Mouse (Mus musculus) neural tube, embryonic 11.5 days (tissue): ENCODE results near the gene Siae. TPM values are rescaled to one million over a fixed set of nuclear protein-coding genes. Genes with fewer than 3 reads are reported as not detected.

ENCODE experiments used
- ATAC-seq: fragments of 200-750 bp; cut with Nextera tagmentation; 2 replicates; pipeline ENCODE4 v1.8.0; 2017; ENCODE audit warnings: moderate number of reproducible peaks, mild to moderate bottlenecking, moderate TSS enrichment, moderate library complexity; ENCODE audit not compliant: insufficient read depth, low FRiP score, low TSS enrichment
- DNase-seq: peaks from one replicate; pipeline ENCODE4 v3.0.0-alpha.2; 2015; ENCODE audit warnings: low spot score
- H3K27ac ChIP-seq: fragments of 300-500 bp; sonication (generic); 2 replicates; pipeline ENCODE4 v1.5.1; 2014; ENCODE audit warnings: low read depth, mild to moderate bottlenecking, low read length
- H3K27me3 ChIP-seq: fragments of 300-500 bp; sonication (generic); 2 replicates; pipeline ENCODE4 v1.6.1; 2014; ENCODE audit warnings: mild to moderate bottlenecking, low read length, mixed read lengths; ENCODE audit not compliant: control insufficient read depth, insufficient read depth
- H3K36me3 ChIP-seq: fragments of 300-500 bp; sonication (generic); 2 replicates; pipeline ENCODE4 v1.6.1; 2014; ENCODE audit warnings: mild to moderate bottlenecking, low read length, moderate library complexity, mixed read lengths; ENCODE audit not compliant: control insufficient read depth, insufficient read depth
- H3K4me1 ChIP-seq: fragments of 300-500 bp; sonication (generic); 2 replicates; pipeline ENCODE4 v1.6.1; 2014; ENCODE audit warnings: low read length, mixed read lengths; ENCODE audit not compliant: control insufficient read depth, insufficient read depth
- H3K4me2 ChIP-seq: fragments of 300-500 bp; sonication (generic); 2 replicates; pipeline ENCODE4 v1.6.1; 2014; ENCODE audit warnings: low read depth, mild to moderate bottlenecking, moderate library complexity
- H3K4me3 ChIP-seq: fragments of 300-500 bp; sonication (generic); 2 replicates; pipeline ENCODE4 v1.5.1; 2014; ENCODE audit warnings: low read depth, low read length
- H3K9ac ChIP-seq: fragments of 300-500 bp; sonication (generic); 2 replicates; pipeline ENCODE4 v1.6.1; 2014; ENCODE audit warnings: mild to moderate bottlenecking, low read length
- H3K9me3 ChIP-seq: fragments of 300-500 bp; sonication (generic); 2 replicates; pipeline ENCODE4 v1.6.1; 2016; ENCODE audit warnings: low read length; ENCODE audit not compliant: control insufficient read depth
- WGBS: fragments of 180-500 bp; shearing (Covaris S2); extraction: QIAGEN DNeasy Blood & Tissue Kit; methylation state at CpG from one replicate; pipeline ENCODE4 v1.1.7; 2014; 5-methylcytosine and 5-hydroxymethylcytosine counted together
- polyA plus RNA-seq: library from polyadenylated mRNA; unstranded; fragments of >200 nt; fragmentation: Nextera tagmentation; extraction: Ambion mirVana; gene quantifications from 2 replicates; pipeline ENCODE4 v1.2.1, GENCODE M21; 2014

The Siae gene
- polyA plus RNA-seq, 1 experiment from 2014 or later: 9.0 TPM

GRCm38 (mm10) chr9:37526443-37527395, 28.8 kb upstream of the Siae start:
- no peak for ATAC-seq
- H3K27ac ChIP-seq: no peak overlapping the region
- no peak overlapping the region for H3K4me3 ChIP-seq

GRCm38 (mm10) chr9:37527396-37528224, 27.9 kb upstream of the Siae start, which contains the start of gene Esam:
Gene Esam, plus strand, starts transcription at chr9:37528078.
- H3K9ac ChIP-seq: no peak within 1 kb of the TSS
- H3K4me3 ChIP-seq: peak within 1 kb of the TSS; percentile 15; the same call in 1 of the 2 replicates
- no peaks in the 10 kb centered on the region for H3K9me3 ChIP-seq
- no peak within 1 kb of the TSS for H3K27ac ChIP-seq
- WGBS: 4% methylated on average over 41 of the region's 41 CpGs
- ATAC-seq (no peak), DNase-seq (peak; percentile 35)
- peak within 1 kb of the TSS; percentile 16; the same call in 1 of the 2 replicates for H3K4me2 ChIP-seq
- H3K27me3 ChIP-seq: peaks cover 62% of the 10 kb centered on the region
- peaks cover 21% of the 10 kb centered on the region for H3K4me1 ChIP-seq
- H3K36me3 ChIP-seq: peaks cover 9% of the 10 kb centered on the region

More at GRCm38 (mm10) chr9:37526443-37527395, 28.8 kb upstream of the Siae start:
- Histone ChIP-seq H3K4me1 (peaks cover 21% of the 10 kb centered on the region), H3K9ac (no peak overlapping the region), H3K36me3 (peaks cover 9% of the 10 kb centered on the region), H3K9me3 (no peaks in the 10 kb centered on the region), H3K27me3 (peaks cover 57% of the 10 kb centered on the region), H3K4me2 (no peak overlapping the region)
- WGBS: 23% methylated on average over 21 of the region's 21 CpGs
- no peak for DNase-seq

- Histone ChIP-seq H3K4me3 (peak overlapping the region; percentile 10; the same call in 1 of the 2 replicates), H3K27ac (no peak overlapping the region), H3K4me2 (no peak overlapping the region), H3K27me3 (peaks cover 62% of the 10 kb centered on the region), H3K4me1 (peaks cover 21% of the 10 kb centered on the region), H3K9ac (no peak overlapping the region), H3K9me3 (no peaks in the 10 kb centered on the region), H3K36me3 (peaks cover 4% of the 10 kb centered on the region)
- 21% methylated on average over 9 of the region's 9 CpGs for WGBS
- ATAC-seq (no peak), DNase-seq (no peak)
Observed at GRCm38 (mm10) chr9:37528225-37528970, 27.1 kb upstream of the Siae start.

- Histone ChIP-seq H3K4me1 (peaks cover 21% of the 10 kb centered on the region), H3K4me3 (peak overlapping the region; percentile 24), H3K4me2 (peak overlapping the region; percentile 44), H3K36me3 (no peaks in the 10 kb centered on the region), H3K27ac (no peak overlapping the region), H3K27me3 (peaks cover 62% of the 10 kb centered on the region), H3K9ac (peak overlapping the region; percentile 26), H3K9me3 (no peaks in the 10 kb centered on the region)
- WGBS: under 1% methylated on average over 32 of the region's 32 CpGs
- ATAC-seq: no peak
- peak; percentile 51 for DNase-seq
Observed at GRCm38 (mm10) chr9:37530031-37530887, 25.2 kb upstream of the Siae start.

GRCm38 (mm10) chr9:37530888-37531705, 24.4 kb upstream of the Siae start:
- no peaks in the 10 kb centered on the region for H3K9me3 ChIP-seq
- H3K4me3 ChIP-seq: peak overlapping the region; percentile 24
- DNase-seq (peak; percentile 65), ATAC-seq (peak; percentile 71)
- H3K9ac ChIP-seq: peak overlapping the region; percentile 26; the same call in 1 of the 2 replicates
- peak overlapping the region; percentile 44 for H3K4me2 ChIP-seq
- peaks cover 60% of the 10 kb centered on the region for H3K27me3 ChIP-seq
- WGBS: under 1% methylated on average over 31 of the region's 31 CpGs
- peaks cover 21% of the 10 kb centered on the region for H3K4me1 ChIP-seq
- no peak overlapping the region for H3K27ac ChIP-seq
- H3K36me3 ChIP-seq: no peaks in the 10 kb centered on the region

GRCm38 (mm10) chr9:37536851-37537250, 18.6 kb upstream of the Siae start:
- no peaks in the 10 kb centered on the region for H3K36me3 ChIP-seq
- DNase-seq (no peak), ATAC-seq (no peak)
- peaks cover 4% of the 10 kb centered on the region; the same call in 1 of the 2 replicates for H3K27me3 ChIP-seq
- H3K27ac ChIP-seq: no peak overlapping the region
- no peak overlapping the region for H3K4me2 ChIP-seq
- H3K9ac ChIP-seq: no peak overlapping the region
- WGBS: 81% methylated on average over 4 of the region's 4 CpGs
- no peaks in the 10 kb centered on the region for H3K9me3 ChIP-seq
- no peaks in the 10 kb centered on the region for H3K4me1 ChIP-seq
- H3K4me3 ChIP-seq: no peak overlapping the region

GRCm38 (mm10) chr9:37537658-37538250, 17.7 kb upstream of the Siae start:
- no peaks in the 10 kb centered on the region for H3K9me3 ChIP-seq
- 77% methylated on average over 5 of the region's 5 CpGs for WGBS
- no peak overlapping the region for H3K4me3 ChIP-seq
- DNase-seq (no peak), ATAC-seq (no peak)
- H3K4me1 ChIP-seq: no peaks in the 10 kb centered on the region
- H3K27ac ChIP-seq: no peak overlapping the region
- no peak overlapping the region for H3K9ac ChIP-seq
- H3K27me3 ChIP-seq: no peaks in the 10 kb centered on the region
- no peak overlapping the region for H3K4me2 ChIP-seq
- H3K36me3 ChIP-seq: no peaks in the 10 kb centered on the region
